Mouse (Mus musculus): ENCODE data around the gene Mapk1ip1l. TPM values are rescaled to one million over a fixed set of nuclear protein-coding genes. Genes with fewer than 3 reads are reported as not detected.

Gene Mapk1ip1l
- polyA plus RNA-seq, 1 experiment, result 23.4 TPM

DNA sequence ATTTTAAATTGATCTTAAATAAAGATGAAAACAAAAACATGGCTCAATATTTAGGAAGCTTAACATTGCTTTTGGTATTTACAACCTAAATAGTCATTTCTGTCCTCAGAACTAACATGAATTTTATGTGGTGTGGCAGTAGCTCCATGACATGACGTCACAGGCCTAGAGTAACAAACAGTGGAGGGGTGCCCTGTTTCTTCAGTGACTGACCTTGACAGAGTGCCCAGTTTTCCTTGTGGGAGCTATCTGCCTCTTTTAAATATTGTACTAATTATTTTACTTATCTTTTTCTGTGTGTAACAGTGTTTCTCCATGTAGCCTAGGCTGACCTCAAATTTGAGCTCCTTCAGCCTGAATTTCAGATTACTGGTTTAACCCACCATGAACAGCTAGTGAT is 6.3 kb upstream of the Mapk1ip1l start:
- Histone ChIP-seq H3K27me3 (ENCODE audit: control insufficient read depth, insufficient read depth, low read length) (no peaks in the 10 kb centered on the region), H3K4me3 (replicated peaks; ENCODE audit: insufficient read depth, low read depth, low read length) (no peak overlapping the region), H3K4me1 (ENCODE audit: control insufficient read depth, insufficient read depth, low read length) (no peaks in the 10 kb centered on the region), H3K27ac (ENCODE audit: insufficient read depth, low read length) (no peak overlapping the region)
- no peak for DNase-seq
- no peak for TF ChIP-seq CTCF (IDR thresholded peaks at IDR 0.05; ENCODE audit: borderline replicate concordance, insufficient read depth, low read depth, low read length)
- no peak for TF ChIP-seq POLR2A (IDR thresholded peaks at IDR 0.05; ENCODE audit: borderline replicate concordance, insufficient read depth, low read length)
- 69% methylated on average over 1 of the region's 1 CpGs for WGBS

DNA sequence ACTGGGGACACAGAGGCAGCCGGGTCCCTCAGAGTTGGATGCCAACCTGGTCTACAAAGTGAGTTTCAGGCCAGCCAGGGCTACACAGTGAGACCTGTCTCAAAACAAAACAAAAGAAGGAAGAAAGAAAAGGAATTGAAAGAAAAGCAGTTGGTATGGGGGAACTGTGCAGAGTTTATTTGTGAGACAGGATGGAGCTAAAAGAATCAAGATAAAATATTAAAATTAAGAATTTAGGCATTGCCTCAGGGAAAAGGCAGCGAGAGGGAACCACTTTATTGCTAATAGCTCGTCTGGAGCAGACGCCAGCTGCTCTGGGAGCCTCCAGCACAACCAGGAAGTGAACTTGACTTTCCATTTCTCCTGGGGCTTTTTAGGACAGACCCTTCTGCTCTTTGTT is 3.9 kb upstream of the Mapk1ip1l start:
- WGBS, result 47% methylated on average over 4 of the region's 4 CpGs

GRCm38 (mm10) chr14:47296232-47296631 is 1.8 kb upstream of the Mapk1ip1l start:
- no peak for DNase-seq
- WGBS, result 86% methylated on average over 2 of the region's 2 CpGs
- TF ChIP-seq POLR2A (IDR thresholded peaks at IDR 0.05; ENCODE audit: borderline replicate concordance, insufficient read depth, low read length) (no peak), CTCF (IDR thresholded peaks at IDR 0.05; ENCODE audit: borderline replicate concordance, insufficient read depth, low read depth, low read length) (no peak)
- Histone ChIP-seq H3K27ac (ENCODE audit: insufficient read depth, low read length) (no peak overlapping the region), H3K4me3 (replicated peaks; ENCODE audit: insufficient read depth, low read depth, low read length) (no peak overlapping the region), H3K27me3 (ENCODE audit: control insufficient read depth, insufficient read depth, low read length) (no peaks in the 10 kb centered on the region), H3K4me1 (ENCODE audit: control insufficient read depth, insufficient read depth, low read length) (0 out of 2 replicates have a peak, but pooled peaks cover 4% of the 10 kb centered on the region)

More for the DNA sequence above, 3.9 kb upstream of the Mapk1ip1l start:
- Histone ChIP-seq H3K4me3 (replicated peaks; ENCODE audit: insufficient read depth, low read depth, low read length) (no peak overlapping the region), H3K27me3 (ENCODE audit: control insufficient read depth, insufficient read depth, low read length) (no peaks in the 10 kb centered on the region), H3K27ac (ENCODE audit: insufficient read depth, low read length) (no peak overlapping the region), H3K4me1 (ENCODE audit: control insufficient read depth, insufficient read depth, low read length) (no peaks in the 10 kb centered on the region)
- TF ChIP-seq CTCF (IDR thresholded peaks at IDR 0.05; ENCODE audit: borderline replicate concordance, insufficient read depth, low read depth, low read length) (no peak), POLR2A (IDR thresholded peaks at IDR 0.05; ENCODE audit: borderline replicate concordance, insufficient read depth, low read length) (no peak)
- no peak for DNase-seq

GRCm38 (mm10) chr14:47298408-47298792 is 334 bp downstream of the Mapk1ip1l start:
- Histone ChIP-seq H3K4me3 (replicated peaks; ENCODE audit: insufficient read depth, low read depth, low read length) (peak overlapping the region; percentile 96), H3K27me3 (ENCODE audit: control insufficient read depth, insufficient read depth, low read length) (no peaks in the 10 kb centered on the region), H3K27ac (ENCODE audit: insufficient read depth, low read length) (peak overlapping the region; percentile 94), H3K4me1 (ENCODE audit: control insufficient read depth, insufficient read depth, low read length) (0 out of 2 replicates have a peak, but pooled peaks cover 4% of the 10 kb centered on the region)
- TF ChIP-seq CTCF (IDR thresholded peaks at IDR 0.05; ENCODE audit: borderline replicate concordance, insufficient read depth, low read depth, low read length) (no peak), POLR2A (IDR thresholded peaks at IDR 0.05; ENCODE audit: borderline replicate concordance, insufficient read depth, low read length) (no peak)
- DNase-seq, result no peak
- WGBS, result 2% methylated on average over 32 of the region's 38 CpGs

- H3K4me3 ChIP-seq (replicated peaks; ENCODE audit: insufficient read depth, low read depth, low read length), result peak overlapping the region; percentile 96
- no peak overlapping the region for H3K27ac ChIP-seq (ENCODE audit: insufficient read depth, low read length)
- H3K27me3 ChIP-seq (ENCODE audit: control insufficient read depth, insufficient read depth, low read length), result no peaks in the 10 kb centered on the region
- TF ChIP-seq CTCF (IDR thresholded peaks at IDR 0.05; ENCODE audit: borderline replicate concordance, insufficient read depth, low read depth, low read length) (no peak), POLR2A (IDR thresholded peaks at IDR 0.05; ENCODE audit: borderline replicate concordance, insufficient read depth, low read length) (no peak)
- peak; percentile 19 to 26 for DNase-seq
- 0 out of 2 replicates have a peak, but pooled peaks cover 4% of the 10 kb centered on the region for H3K4me1 ChIP-seq (ENCODE audit: control insufficient read depth, insufficient read depth, low read length)
- under 1% methylated on average over 15 of the region's 15 CpGs for WGBS
Observed at GRCm38 (mm10) chr14:47298819-47299261, 774 bp downstream of the Mapk1ip1l start.

DNA sequence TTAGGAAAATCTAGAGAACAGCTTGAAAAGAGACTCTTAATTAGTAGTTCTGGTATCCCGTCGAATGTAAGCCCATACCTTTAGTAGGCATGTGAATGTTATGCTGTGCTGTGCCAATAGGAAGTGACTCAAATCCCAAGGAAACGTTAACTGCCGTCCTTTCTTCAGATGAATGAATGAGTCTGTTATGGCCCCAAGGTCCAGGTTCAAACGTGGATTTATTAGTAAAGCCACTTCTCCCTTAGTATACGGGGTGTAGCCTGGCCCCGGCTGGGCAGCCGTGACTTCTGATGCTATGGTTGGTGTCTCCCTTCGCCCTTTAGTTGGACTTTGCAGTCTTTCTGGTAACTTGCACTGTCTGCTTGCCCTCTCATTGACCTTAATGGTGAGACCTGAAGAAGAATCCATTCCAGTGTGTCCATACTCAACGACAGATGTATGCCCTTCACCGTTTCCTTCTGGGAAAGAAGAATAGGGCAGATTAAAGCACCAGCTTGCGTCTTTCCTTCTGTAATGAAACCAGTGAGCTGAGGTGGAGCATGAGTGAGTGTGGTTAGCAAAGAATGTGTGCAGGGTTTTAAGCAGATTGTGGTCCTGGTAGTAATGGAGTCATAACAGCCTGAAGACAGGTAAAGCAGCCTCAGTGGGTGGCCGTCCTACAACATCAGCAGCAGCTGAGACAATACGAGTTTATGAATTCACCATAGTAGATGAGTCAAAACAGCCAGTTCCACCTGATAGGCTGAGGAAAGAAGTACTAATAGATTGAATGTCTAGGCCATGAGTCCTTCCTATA is 5.0 kb downstream of the Mapk1ip1l start:
- no peak for DNase-seq
- Histone ChIP-seq H3K27me3 (ENCODE audit: control insufficient read depth, insufficient read depth, low read length) (no peaks in the 10 kb centered on the region), H3K27ac (ENCODE audit: insufficient read depth, low read length) (no peak overlapping the region), H3K4me1 (ENCODE audit: control insufficient read depth, insufficient read depth, low read length) (0 out of 2 replicates have a peak, but pooled peaks cover 4% of the 10 kb centered on the region), H3K4me3 (replicated peaks; ENCODE audit: insufficient read depth, low read depth, low read length) (no peak overlapping the region)
- WGBS, result 82% methylated on average over 14 of the region's 14 CpGs
- TF ChIP-seq POLR2A (IDR thresholded peaks at IDR 0.05; ENCODE audit: borderline replicate concordance, insufficient read depth, low read length) (no peak), CTCF (IDR thresholded peaks at IDR 0.05; ENCODE audit: borderline replicate concordance, insufficient read depth, low read depth, low read length) (no peak)

- H3K27ac ChIP-seq (ENCODE audit: insufficient read depth, low read length), result no peak overlapping the region
- H3K27me3 ChIP-seq (ENCODE audit: control insufficient read depth, insufficient read depth, low read length), result no peaks in the 10 kb centered on the region
- no peak for DNase-seq
- WGBS, result 92% methylated on average over 6 of the region's 6 CpGs
- peaks cover 6% of the 10 kb centered on the region; the same call in 1 of the 2 replicates for H3K4me1 ChIP-seq (ENCODE audit: control insufficient read depth, insufficient read depth, low read length)
- TF ChIP-seq CTCF (IDR thresholded peaks at IDR 0.05; ENCODE audit: borderline replicate concordance, insufficient read depth, low read depth, low read length) (no peak), POLR2A (IDR thresholded peaks at IDR 0.05; ENCODE audit: borderline replicate concordance, insufficient read depth, low read length) (no peak)
- H3K4me3 ChIP-seq (replicated peaks; ENCODE audit: insufficient read depth, low read depth, low read length), result no peak overlapping the region
Observed at GRCm38 (mm10) chr14:47304814-47305405, 6.8 kb downstream of the Mapk1ip1l start.
